Mouse (Mus musculus) olfactory bulb, adult 2 months (tissue): ENCODE results near the gene Pld1.

ENCODE experiments used
- CTCF ChIP-seq: fragments of 200-500 bp; IDR thresholded peaks from 2 replicates; pipeline ENCODE4 v1.5.1; 2012; ENCODE audit warnings: low read depth, mild to moderate bottlenecking, low read length, moderate library complexity; ENCODE audit not compliant: insufficient read depth
- POLR2A ChIP-seq: fragments of 200-500 bp; IDR thresholded peaks from 2 replicates; pipeline ENCODE4 v1.6.1; 2012; ENCODE audit warnings: mild to moderate bottlenecking, low read depth, low read length, moderate library complexity; ENCODE audit not compliant: insufficient read depth

GRCm38 (mm10) chr3:27899012-27899726 is 39.3 kb upstream of the Pld1 start:
- TF ChIP-seq POLR2A (no peak), CTCF (no peak)
